Mouse (Mus musculus): Measurements from ENCODE around the gene Dolk.

Gene Dolk

DNA sequence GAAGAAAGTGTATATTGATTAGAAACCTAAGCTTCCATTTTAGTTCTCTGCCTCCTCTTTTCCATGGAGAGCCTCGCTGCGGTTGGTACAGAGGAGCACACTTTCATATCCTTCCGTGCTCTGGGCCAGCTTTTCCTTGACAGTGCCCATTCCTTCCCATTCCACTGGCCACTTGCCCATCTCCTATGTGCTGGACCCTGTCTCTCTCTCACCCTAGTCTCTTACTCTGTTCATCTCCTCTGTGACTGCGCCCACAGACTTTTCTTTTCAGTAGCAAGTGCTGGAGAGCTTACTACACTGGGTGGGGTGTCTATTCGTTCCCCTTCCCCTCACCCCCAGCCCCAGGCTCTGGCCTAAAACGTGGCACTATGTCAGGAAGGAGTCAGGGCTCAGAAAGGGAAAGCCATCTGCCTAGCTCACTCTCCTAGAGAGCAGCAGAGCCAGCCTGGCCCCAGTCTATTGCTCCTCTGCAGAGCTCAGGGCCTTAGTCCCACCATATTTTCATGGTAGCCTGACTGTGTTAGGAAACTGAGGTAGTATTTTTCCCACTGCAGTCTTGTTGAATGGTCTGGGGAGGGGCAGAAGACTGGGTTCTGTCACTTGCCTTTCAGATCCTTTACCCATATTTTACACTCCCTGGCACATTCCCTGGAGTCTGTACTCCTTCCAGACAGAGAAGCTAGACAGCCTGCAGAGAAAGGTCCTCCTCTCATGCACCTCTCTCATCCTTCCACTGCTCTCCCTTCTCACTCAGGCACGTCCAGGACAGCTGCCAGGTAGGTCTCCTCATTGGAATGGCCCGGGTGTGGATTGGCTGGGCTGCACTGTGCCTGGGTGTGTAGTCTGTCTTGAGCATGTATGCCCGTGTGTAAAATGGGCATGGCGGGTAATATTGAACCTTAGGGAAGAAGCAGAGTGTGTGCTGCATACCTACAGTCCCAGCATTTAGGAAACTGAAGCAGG is 35.7 kb downstream of the Dolk start:
- no peak for DNase-seq (ENCODE audit: low read depth, low spot score)

DNA sequence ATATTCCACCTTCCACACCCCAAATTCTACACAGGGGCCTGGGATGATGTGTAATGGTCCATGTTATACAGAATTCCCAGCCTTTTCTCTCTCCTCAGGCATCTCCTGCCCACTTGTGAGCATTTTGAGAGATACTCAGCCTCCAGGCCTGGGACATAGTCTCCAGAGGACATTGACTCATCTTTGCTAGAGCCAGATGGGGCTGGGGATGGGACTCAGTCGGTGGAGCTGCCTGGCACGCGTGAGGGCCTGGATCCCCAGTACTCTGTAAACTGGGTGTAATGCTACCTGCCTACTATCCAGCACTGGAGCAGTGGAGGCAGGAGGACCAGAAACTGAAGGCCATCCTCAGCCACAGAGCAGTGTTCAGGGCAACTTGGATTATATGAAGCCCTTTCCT is 37.0 kb downstream of the Dolk start:
- no peak for DNase-seq (ENCODE audit: low read depth, low spot score)

DNA sequence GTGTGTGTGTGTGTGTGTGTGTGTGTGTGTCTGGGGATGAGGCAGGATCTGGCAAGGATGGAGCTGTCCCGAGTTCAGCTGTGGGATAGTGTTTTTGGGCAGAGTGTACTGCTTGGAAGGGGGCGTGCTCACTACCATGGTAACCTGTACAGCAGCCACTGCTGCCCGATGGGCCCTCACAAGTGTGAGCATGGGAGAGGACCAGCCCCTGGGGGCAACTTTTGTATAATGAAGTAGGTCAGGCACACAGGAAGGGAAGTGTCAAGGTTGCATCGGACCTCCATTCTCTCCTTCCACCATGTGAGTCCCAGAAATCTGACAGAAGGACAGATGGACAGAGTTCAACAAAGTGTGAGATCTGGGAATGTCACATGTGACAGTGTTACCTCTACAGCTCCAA is 38.5 kb downstream of the Dolk start:
- DNase-seq (ENCODE audit: low read depth, low spot score) = no peak

DNA sequence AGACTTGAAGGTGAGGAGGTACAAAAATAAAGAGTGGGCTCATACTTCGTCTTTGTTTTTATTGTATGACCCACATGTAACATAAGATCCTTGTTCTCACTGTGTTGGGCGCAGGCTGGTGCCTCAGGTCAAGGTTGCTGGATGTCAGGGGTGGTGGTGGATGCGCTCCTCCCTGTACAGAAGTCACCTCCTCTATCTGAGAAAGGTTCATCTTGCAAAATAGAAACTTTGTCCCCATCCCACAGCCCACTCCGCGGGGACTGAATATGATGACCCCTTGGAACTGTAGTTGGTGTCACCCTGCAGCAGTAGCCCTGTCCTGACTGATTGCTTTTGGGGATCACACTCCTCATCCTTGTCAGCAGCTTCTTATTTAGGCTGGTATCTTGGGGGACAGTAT is 39.1 kb downstream of the Dolk start:
- no peak for DNase-seq (ENCODE audit: low read depth, low spot score)

DNA sequence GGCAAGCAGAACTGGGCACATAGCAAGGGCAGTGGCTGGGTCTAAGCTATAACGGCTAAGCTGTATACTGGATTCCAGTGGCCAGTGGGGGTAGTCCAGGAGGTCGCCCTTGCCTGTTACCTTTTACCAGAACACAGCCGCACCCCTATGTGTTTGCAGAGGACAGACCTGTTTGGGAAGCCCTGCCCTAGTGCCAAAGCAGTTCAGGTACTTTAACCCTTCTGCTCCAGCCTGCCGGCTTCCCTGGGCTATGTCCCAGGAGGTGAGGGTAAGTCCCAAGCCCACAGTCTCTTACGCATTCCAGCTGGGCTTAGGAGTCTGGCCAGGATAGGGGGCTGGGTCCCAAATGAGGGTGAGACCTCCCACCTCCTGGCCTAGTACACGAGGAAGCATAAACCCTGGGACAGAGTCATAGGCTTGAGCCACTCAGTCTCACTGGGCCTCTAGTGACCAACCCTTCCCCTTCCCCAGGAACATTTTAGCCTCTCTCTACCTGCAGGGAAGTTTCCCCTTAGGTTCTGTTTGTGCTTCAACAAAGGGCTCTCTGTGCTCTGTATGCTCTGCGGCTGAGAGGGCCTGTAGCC is 41.4 kb downstream of the Dolk start:
- no peak for DNase-seq (ENCODE audit: low read depth, low spot score)

DNA sequence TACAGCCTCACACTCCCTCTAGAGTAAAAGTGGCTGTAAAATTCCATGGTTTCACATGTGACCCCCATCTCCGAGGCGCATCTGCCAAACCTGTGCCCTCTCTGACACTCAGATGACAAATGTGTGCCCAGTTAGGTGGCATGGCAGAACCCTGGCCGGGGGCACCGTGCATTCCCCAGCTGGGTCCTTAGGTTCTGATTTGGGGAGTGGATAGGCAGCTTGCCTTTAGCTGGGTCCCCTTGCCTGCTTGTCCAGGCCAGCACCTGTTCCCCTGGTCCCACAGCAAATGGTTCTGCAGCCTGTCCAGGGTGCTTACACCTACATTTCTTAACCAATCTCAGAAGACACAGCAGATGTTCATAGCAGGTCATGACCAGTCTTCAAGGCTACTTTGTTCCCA is 42.7 kb downstream of the Dolk start:
- DNase-seq (ENCODE audit: low read depth, low spot score) = no peak

DNA sequence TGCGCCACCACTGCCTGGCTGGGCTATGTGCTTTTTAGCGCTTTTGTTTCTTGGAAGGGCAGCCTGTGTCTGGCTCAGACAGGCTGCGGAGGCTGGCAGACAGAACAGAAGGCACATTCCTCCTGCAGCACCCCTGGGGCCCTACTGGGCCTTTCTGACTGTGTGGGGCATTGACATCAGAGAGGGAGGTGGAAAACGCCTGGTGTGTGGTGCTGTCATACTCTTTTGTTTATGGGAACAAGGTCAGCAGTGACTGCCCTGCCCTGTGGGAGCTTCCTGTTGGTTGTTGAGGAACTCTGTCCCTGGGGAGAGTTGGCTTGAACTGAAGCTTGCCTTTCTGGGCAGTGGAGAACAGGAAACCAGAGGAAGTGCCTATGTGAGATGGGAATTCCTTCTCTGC is 43.6 kb downstream of the Dolk start:
- DNase-seq (ENCODE audit: low read depth, low spot score) = peak; percentile 95

DNA sequence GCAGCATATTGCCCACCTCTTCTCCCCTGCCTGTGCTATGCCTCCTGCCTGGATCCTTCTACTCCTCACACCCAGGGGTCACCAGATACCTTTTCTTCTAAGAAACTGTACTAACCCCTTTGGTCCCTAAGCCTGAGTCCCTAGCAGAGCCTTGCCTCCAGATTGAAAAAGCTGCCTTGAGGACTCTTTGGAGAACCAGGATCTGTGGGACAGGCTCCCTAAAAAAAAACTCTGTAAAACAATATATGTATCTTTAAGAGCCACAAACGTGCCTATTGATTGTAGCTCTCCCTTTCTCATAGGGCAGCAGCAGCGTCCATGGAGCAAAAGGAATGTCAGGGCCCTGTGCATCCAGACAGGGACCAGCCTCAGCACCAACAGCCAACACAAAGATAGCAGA is 45.9 kb downstream of the Dolk start, which contains the start of gene Gm28035:
Gm28035 (plus strand) TSS at position 301 of the 400 bp plus-strand sequence.
- DNase-seq (ENCODE audit: low read depth, low spot score) = no peak

DNA sequence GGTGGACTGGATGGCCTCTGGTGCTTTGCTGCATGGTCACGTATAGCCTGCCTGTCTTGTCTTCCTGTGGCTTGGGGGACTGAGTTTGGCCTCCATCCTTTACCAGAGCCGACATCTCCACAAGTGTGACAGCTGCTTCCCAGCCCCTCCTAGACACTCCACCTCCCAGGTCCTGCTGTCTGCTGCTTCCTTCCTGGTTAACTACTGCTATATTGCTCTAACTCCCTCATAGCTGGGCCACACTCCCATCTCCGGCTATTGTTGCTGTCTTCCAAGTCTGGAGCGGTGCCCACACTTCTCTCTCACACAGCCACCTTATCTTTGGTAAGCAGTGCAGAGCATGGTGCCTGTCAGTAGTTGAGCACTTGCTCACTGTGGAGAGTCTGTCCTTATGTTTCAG is 46.4 kb downstream of the Dolk start:
- no peak for DNase-seq (ENCODE audit: low read depth, low spot score)

DNA sequence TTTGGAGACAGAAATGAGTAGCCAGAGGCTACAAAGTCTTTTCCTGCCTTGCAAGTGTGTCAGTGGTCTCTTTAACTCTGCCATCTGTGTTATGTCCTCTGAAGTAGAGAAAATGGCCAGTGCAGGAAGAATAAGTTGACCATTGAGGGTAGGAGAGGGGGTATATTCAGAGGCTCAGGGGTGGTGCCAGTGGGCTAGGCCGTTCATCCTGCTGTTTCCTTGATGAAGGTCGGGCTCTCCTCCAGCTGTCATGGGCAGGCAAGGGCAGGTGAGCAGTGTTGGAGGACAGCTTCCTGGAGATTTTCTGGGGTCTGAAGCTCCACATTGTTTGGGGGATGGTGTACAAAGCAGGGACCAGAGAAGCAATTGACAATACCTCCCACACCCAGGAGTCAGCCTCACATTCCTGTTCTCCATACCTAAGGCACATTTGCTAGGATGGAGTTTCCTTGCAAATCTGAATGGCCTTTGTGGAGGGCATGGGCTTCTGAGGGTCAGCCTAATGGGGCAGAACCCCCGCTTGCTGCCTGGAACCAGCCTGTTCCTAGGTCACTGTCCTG is 47.1 kb downstream of the Dolk start:
- DNase-seq (ENCODE audit: low read depth, low spot score) = no peak

DNA sequence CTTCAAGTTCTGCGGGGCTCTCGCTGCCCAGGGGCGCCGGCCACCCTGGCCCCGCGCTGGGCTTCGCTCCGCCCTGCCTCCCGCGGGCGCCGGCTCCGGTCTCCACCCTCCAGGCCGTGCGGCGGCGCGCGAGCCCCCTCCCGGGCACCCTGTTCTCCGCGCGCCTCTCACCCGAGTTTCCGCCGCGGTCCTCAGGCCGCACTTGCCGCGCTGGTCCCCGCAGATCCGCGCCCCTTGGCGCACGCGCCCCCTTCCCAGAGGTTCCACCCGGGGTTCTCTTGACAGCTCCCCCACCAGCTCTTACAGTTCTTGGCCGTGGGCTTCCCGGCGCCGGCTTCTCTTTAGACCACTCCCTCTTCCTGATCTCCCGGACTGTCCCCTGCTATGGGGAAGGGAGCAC is 48.3 kb downstream of the Dolk start:
- peak; percentile 82 for DNase-seq (ENCODE audit: low read depth, low spot score)

DNA sequence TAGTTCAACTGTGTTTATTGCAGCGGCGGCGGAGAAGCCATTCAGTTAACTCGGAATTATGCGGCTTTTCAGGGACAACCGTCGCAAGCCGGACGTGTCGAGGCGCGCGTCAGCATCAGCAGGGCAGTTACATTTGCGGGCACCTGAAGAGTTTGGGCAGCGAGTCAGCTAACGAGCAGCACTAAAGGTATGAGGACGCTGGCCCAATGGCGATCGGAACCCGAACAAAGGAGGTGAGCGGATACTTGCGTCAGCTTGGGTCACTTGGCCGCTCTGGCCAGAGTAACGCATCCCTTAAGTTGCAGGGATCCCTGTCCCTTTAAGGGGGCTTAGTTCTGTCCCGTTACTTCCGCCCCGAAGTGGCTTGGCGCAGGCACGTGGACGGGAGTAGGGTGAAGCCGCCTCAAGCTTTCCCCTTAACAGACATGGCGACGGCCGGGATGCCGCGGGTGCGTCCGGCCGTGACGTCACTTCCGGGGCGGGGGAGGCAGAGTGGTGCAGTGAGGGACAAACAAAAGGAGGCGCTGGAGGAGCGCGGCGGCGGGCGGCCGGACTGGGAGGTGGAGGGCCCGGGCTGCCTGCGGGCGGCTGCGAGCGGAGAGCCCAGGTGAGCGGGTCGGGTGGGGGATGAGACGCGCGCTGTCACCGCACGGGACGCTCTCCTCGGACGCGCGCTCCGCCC is 48.8 kb downstream of the Dolk start, which contains the start of gene Lrrc8a:
Lrrc8a (plus strand) TSS at position 517 of the 682 bp plus-strand sequence.
- peak; percentile 98 for DNase-seq (ENCODE audit: low read depth, low spot score)

DNA sequence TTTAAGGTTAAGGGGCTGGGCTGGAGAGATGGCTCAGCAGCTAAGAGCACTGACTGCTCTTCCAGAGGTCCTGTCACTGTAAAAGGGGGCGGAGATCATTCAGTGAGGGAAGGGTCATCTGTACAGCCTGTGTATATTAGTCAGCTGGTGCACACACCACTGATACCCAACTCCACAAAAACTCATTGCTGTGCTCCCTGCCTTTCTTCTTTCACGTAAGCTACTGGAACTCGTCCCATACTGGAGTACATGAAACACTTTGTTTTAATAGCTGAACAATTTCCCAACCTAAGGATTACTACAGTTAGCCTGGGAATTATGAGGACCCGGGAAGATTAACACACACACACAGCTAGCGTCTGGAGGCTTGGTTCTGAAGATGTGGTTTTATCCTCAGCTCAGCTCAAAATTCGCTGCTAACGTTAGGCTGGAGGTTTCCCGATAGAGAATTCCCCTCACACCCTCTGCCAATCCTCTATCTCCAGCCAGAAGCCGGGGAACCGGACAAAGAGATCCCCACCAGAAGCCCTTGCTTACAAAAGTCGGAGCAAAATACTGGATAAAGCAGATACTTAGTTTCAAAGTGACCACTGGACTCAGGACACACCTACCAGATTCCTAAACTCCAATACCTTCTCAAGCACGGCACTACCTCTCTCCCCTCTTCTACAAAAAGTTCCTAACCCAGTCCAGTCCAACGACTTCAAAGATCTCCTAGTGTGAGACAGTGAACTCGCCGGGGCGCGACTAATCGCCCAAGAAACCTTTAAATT is 49.5 kb downstream of the Dolk start:
- no peak for DNase-seq (ENCODE audit: low read depth, low spot score)

DNA sequence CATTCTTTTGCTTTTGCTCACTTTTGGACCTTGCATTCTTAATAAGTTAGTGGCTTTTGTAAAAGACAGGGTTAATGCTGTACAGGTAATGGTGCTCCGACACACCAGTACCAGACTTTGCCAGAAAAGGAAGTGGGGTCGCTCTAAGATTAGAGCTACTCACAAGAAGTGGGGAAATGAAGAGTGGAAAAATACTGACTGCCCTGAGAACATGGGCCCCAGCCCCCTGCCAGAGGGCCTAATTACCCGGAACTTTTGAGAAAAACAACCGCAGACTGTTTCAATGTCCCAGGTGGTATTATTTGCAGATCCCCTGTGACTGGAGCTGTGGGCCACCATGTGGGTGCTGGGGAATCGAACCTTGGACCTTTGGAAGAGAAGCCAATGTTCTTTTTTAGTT is 50.5 kb downstream of the Dolk start:
- DNase-seq (ENCODE audit: low read depth, low spot score) = no peak
